In genomic region chr10:53335266-53335665, GRCm38 (mm10) we compare ENCODE assay signal across 16 mouse cellular contexts. TPM values are rescaled to one million over a fixed set of nuclear protein-coding genes. Genes with fewer than 3 reads are reported as not detected.
DNase-seq lines count a peak whose midpoint lies in the region; ATAC-seq and TF ChIP-seq lines count a peak whose summit lies in the region.
"Had no signal": no experiment of that assay in that cellular context is flagged by ENCODE, and none has a peak within 500 bp of the region (broad histone marks: within the 10 kb centered on the region; RNA-seq: fewer than 3 reads in every experiment).

No protein-coding gene starts in this region.

- peaks cover 20 to 69% of the 10 kb centered on the region in 2 experiments for H3K4me1 ChIP-seq in MEL (ENCODE audit: control insufficient read depth in 1 of 2, insufficient read depth in 2 of 2, low read length in 2 of 2)
- peaks cover 59% of the 10 kb centered on the region for H3K4me1 ChIP-seq in heart, embryonic 13.5 days
- H3K4me1 ChIP-seq in liver, embryonic 15.5 days (replicated peaks): peaks cover 36% of the 10 kb centered on the region
- H3K4me1 ChIP-seq in thymus, adult 2 months (replicated peaks; ENCODE audit: control insufficient read depth, insufficient read depth, low read length): no peaks in the 10 kb centered on the region
- H3K4me1 ChIP-seq: hindbrain, embryonic 15.5 days; limb, embryonic 10.5 days; midbrain, embryonic 13.5 days had no signal

- WGBS in heart, embryonic 13.5 days: 44% methylated on average over 2 of the region's 2 CpGs
- 41% methylated on average over 2 of the region's 2 CpGs for WGBS in liver, embryonic 15.5 days (ENCODE audit: insufficient replicate concordance)
- 95% methylated on average over 2 of the region's 2 CpGs for WGBS in thymus, adult 2 months

- no peak overlapping the region for H3K9ac ChIP-seq in MEL (ENCODE audit: control insufficient read depth, low read depth, low read length, poor library complexity, severe bottlenecking)
- H3K9ac ChIP-seq in heart, embryonic 13.5 days: peak overlapping the region; percentile 41; the same call in 1 of the 2 replicates
- H3K9ac ChIP-seq in liver, embryonic 15.5 days: no peak overlapping the region
- H3K9ac ChIP-seq: hindbrain, embryonic 15.5 days; midbrain, embryonic 13.5 days had no signal

- TF ChIP-seq CTCF in MEL (IDR thresholded peaks at IDR 0.05 in 2 of 3, conservative IDR thresholded peaks at IDR 0.05 in 1 of 3; ENCODE audit: control insufficient read depth in 1 of 3, insufficient read depth in 1 of 3, low read depth in 2 of 3, low read length in 3 of 3, poor library complexity in 1 of 3, severe bottlenecking in 1 of 3): no peak
- no peak for TF ChIP-seq CTCF in thymus, adult 2 months (IDR thresholded peaks at IDR 0.05; ENCODE audit: borderline replicate concordance, control insufficient read depth, extremely low read depth, insufficient read depth, low read length, poor library complexity)

- no peaks in the 10 kb centered on the region for H3K9me3 ChIP-seq in MEL (replicated peaks; ENCODE audit: insufficient read depth, low read length)
- H3K9me3 ChIP-seq in heart, embryonic 13.5 days: no peaks in the 10 kb centered on the region
- no peaks in the 10 kb centered on the region for H3K9me3 ChIP-seq in liver, embryonic 15.5 days (replicated peaks)
- H3K9me3 ChIP-seq: hindbrain, embryonic 15.5 days; limb, embryonic 10.5 days; midbrain, embryonic 13.5 days had no signal

- H3K79me2 ChIP-seq in MEL (ENCODE audit: control insufficient read depth, insufficient read depth, low read length, poor library complexity): peaks cover 2% of the 10 kb centered on the region; the same call in 1 of the 2 replicates

- no peaks in the 10 kb centered on the region for H3K27me3 ChIP-seq in MEL (ENCODE audit: control insufficient read depth in 1 of 2, insufficient read depth in 2 of 2, low read length in 2 of 2)
- no peaks in the 10 kb centered on the region for H3K27me3 ChIP-seq in heart, embryonic 13.5 days (replicated peaks)
- H3K27me3 ChIP-seq in liver, embryonic 15.5 days: no peaks in the 10 kb centered on the region
- no peaks in the 10 kb centered on the region for H3K27me3 ChIP-seq in thymus, adult 2 months (ENCODE audit: control insufficient read depth, insufficient read depth, low read length)
- H3K27me3 ChIP-seq: hindbrain, embryonic 15.5 days; midbrain, embryonic 13.5 days had no signal

- peak overlapping the region; percentile 69 for H3K4me2 ChIP-seq in heart, embryonic 13.5 days
- peak overlapping the region; percentile 8; the same call in 1 of the 2 replicates for H3K4me2 ChIP-seq in liver, embryonic 15.5 days
- H3K4me2 ChIP-seq: hindbrain, embryonic 15.5 days; midbrain, embryonic 13.5 days had no signal

- no peak for TF ChIP-seq POLR2A in MEL (IDR thresholded peaks at IDR 0.05; ENCODE audit: control insufficient read depth in 1 of 2, insufficient read depth in 1 of 2, low read depth in 1 of 2, low read length in 2 of 2, poor library complexity in 1 of 2)
- no peak for TF ChIP-seq POLR2A in thymus, adult 2 months (IDR thresholded peaks at IDR 0.05; ENCODE audit: control insufficient read depth, extremely low read depth, insufficient read depth, low read length, poor library complexity)

- H3K4me3 ChIP-seq in MEL (ENCODE audit: control insufficient read depth in 1 of 2, insufficient read depth in 1 of 2, low read depth in 2 of 2, low read length in 2 of 2): no peak overlapping the region; a peak in 1 of 4 replicates
- no peak overlapping the region; the same call in 1 of the 2 replicates for H3K4me3 ChIP-seq in heart, embryonic 13.5 days
- H3K4me3 ChIP-seq in liver, embryonic 15.5 days (replicated peaks): no peak overlapping the region
- H3K4me3 ChIP-seq in thymus, adult 2 months (ENCODE audit: control insufficient read depth, insufficient read depth, low read length): no peak overlapping the region
- H3K4me3 ChIP-seq: erythroblast, embryonic 14.5 days; hindbrain, embryonic 15.5 days; limb, embryonic 10.5 days; midbrain, embryonic 13.5 days had no signal

- no peak for ATAC-seq in heart, embryonic 13.5 days (ENCODE audit: extremely low read depth, insufficient number of reproducible peaks, low FRiP score, low TSS enrichment)
- ATAC-seq in liver, embryonic 15.5 days (ENCODE audit: insufficient read depth): peak; percentile 68
- ATAC-seq: midbrain, embryonic 13.5 days had no signal

- peak; percentile 8 to 71; a peak in 2 of 4 replicates for TF ChIP-seq EP300 in MEL (IDR thresholded peaks at IDR 0.05; ENCODE audit: low read depth in 1 of 2, low read length in 2 of 2)

- H3K36me3 ChIP-seq in MEL (ENCODE audit: control insufficient read depth in 1 of 2, insufficient read depth in 2 of 2, low read length in 2 of 2): peaks cover 0 to 61% of the 10 kb centered on the region in 2 experiments; a peak in 2 of 4 replicates
- no peaks in the 10 kb centered on the region; the same call in 1 of the 2 replicates for H3K36me3 ChIP-seq in heart, embryonic 13.5 days
- no peaks in the 10 kb centered on the region for H3K36me3 ChIP-seq in liver, embryonic 15.5 days (replicated peaks)
- H3K36me3 ChIP-seq in thymus, adult 2 months (ENCODE audit: control insufficient read depth, insufficient read depth, low read length): no peaks in the 10 kb centered on the region
- H3K36me3 ChIP-seq: hindbrain, embryonic 15.5 days; limb, embryonic 10.5 days; midbrain, embryonic 13.5 days had no signal

- DNase-seq in MEL (ENCODE audit: low read depth, low spot score) (peak; percentile 70), MEL-GATA-1-ER (ENCODE audit: extremely low read depth, low read depth) (peak; percentile 55)
- no peak for DNase-seq in layer of hippocampus, postnatal 10 days (ENCODE audit: low spot score in 2 of 2)
- DNase-seq in thymus, adult 2 months: no peak
- no peak for DNase-seq in left cerebral cortex, adult 18-20 months (ENCODE audit: low spot score in 2 of 2)
- DNase-seq: cerebellum, adult 2 months; kidney, adult 11 months; kidney, postnatal 36 days; layer of hippocampus, postnatal 36 days had no signal

- no peak for TF ChIP-seq RAD21 in MEL (IDR thresholded peaks at IDR 0.05; ENCODE audit: low read depth, low read length)

- H3K27ac ChIP-seq in MEL (ENCODE audit: control insufficient read depth, low read depth, low read length): peak overlapping the region; percentile 43
- peak overlapping the region; percentile 92 for H3K27ac ChIP-seq in heart, embryonic 13.5 days (replicated peaks)
- H3K27ac ChIP-seq in liver, embryonic 15.5 days (replicated peaks): peak overlapping the region; percentile 48
- H3K27ac ChIP-seq in thymus, adult 2 months (ENCODE audit: control insufficient read depth, insufficient read depth, low read length): no peak overlapping the region
- H3K27ac ChIP-seq: hindbrain, embryonic 15.5 days; limb, embryonic 10.5 days; midbrain, embryonic 13.5 days; stomach, postnatal 0 days had no signal

TF ChIP-seq in MEL, 35 proteins besides CTCF, POLR2A, EP300 and RAD21:
- TF ChIP-seq USF2 (IDR thresholded peaks at IDR 0.05; ENCODE audit: borderline replicate concordance in 1 of 2, insufficient read depth in 1 of 2, low read depth in 1 of 2, low read length in 2 of 2) (no peak), TCF12 (IDR thresholded peaks at IDR 0.05; ENCODE audit: low read depth, low read length) (peak; percentile 55; the same call in 1 of the 2 replicates), UBTF (IDR thresholded peaks at IDR 0.05; ENCODE audit: borderline replicate concordance, insufficient read depth, low read depth, low read length) (no peak), MXI1 (IDR thresholded peaks at IDR 0.05; ENCODE audit: low read depth, low read length) (peak; percentile 31; the same call in 1 of the 2 replicates), GATA1 (IDR thresholded peaks at IDR 0.05; ENCODE audit: low read depth, low read length) (peak; percentile 67), CHD1 (IDR thresholded peaks at IDR 0.05; ENCODE audit: low read depth, low read length) (peak; percentile 20; the same call in 1 of the 2 replicates), ETS1 (IDR thresholded peaks at IDR 0.05; ENCODE audit: low read depth, low read length) (peak; percentile 37; the same call in 1 of the 2 replicates), BHLHE40 (IDR thresholded peaks at IDR 0.05; ENCODE audit: borderline replicate concordance, low read depth, low read length) (peak; percentile 66; the same call in 1 of the 2 replicates), E2F4 (IDR thresholded peaks at IDR 0.05; ENCODE audit: borderline replicate concordance, low read depth, low read length) (no peak), ZC3H11A (IDR thresholded peaks at IDR 0.05; ENCODE audit: low read depth, low read length) (no peak), USF1 (IDR thresholded peaks at IDR 0.05; ENCODE audit: low read depth, low read length) (peak; percentile 79), RCOR1 (IDR thresholded peaks at IDR 0.05; ENCODE audit: low read depth, low read length) (no peak), MYB (IDR thresholded peaks at IDR 0.05; ENCODE audit: low read depth, low read length) (no peak), TAL1 (IDR thresholded peaks at IDR 0.05; ENCODE audit: low read length) (peak; percentile 85)

RNA-seq across cellular contexts. Expression of gene Pln, which starts 2.2 kb away (rescaled TPM):
- 0.92 and 1.3 TPM in 2 replicates for total RNA-seq in MEL (2012; rRNA removed)
- under 1 TPM in 1 of 2 experiments, not detected in 1; 0.22 TPM for polyA plus RNA-seq in MEL (2012; ENCODE audit: insufficient read depth in 1 of 2, insufficient read length in 2 of 2, low read depth in 1 of 2, low replicate concordance in 2 of 2, missing spikeins in 1 of 2)
- 682 and 793 TPM in 2 replicates for polyA plus RNA-seq in heart, embryonic 13.5 days (2015; fragmentation: Nextera tagmentation; extraction: Ambion mirVana)
- 0.31 and 0.50 TPM in 2 replicates for polyA plus RNA-seq in liver, embryonic 15.5 days (2015; fragmentation: Nextera tagmentation; extraction: Ambion mirVana)
- under 1 TPM; 0.34 to 0.47 TPM for total RNA-seq in layer of hippocampus, postnatal 10 days (2021)
- polyA plus RNA-seq in thymus, adult 2 months (2012; rRNA removed): 10.4 and 381 TPM in 2 replicates
- 1 to 10 TPM in 1 of 2 experiments, under 1 TPM in 1; 0.91 to 1.5 TPM for total RNA-seq in left cerebral cortex, adult 18-20 months (2021)
- polyA plus RNA-seq: erythroblast, embryonic 14.5 days had no signal

RNA-seq across cellular contexts. Expression of gene Cep85l, which starts 44.5 kb away (rescaled TPM):
- total RNA-seq in MEL (2012; rRNA removed): 2.1 and 2.2 TPM in 2 replicates
- polyA plus RNA-seq in MEL (2012; ENCODE audit: insufficient read depth in 1 of 2, insufficient read length in 2 of 2, low read depth in 1 of 2, low replicate concordance in 2 of 2, missing spikeins in 1 of 2): 10 to 100 TPM in 1 of 2 experiments, 1 to 10 TPM in 1; 3.0 to 43.1 TPM
- polyA plus RNA-seq in heart, embryonic 13.5 days (2015; fragmentation: Nextera tagmentation; extraction: Ambion mirVana): 3.1 and 3.6 TPM in 2 replicates
- 2.0 TPM in 2 replicates for polyA plus RNA-seq in liver, embryonic 15.5 days (2015; fragmentation: Nextera tagmentation; extraction: Ambion mirVana)
- total RNA-seq in layer of hippocampus, postnatal 10 days (2021): 10 to 100 TPM; 20.9 to 21.4 TPM
- polyA plus RNA-seq in thymus, adult 2 months (2012; rRNA removed): 1.8 and 1.9 TPM in 2 replicates
- total RNA-seq in left cerebral cortex, adult 18-20 months (2021): 10 to 100 TPM; 20.1 to 22.1 TPM

Comparison
In these comparisons a context has a peak if more than half of its experiments do, and no peak if none do; other contexts are left out.
1. DNase-seq: peak in MEL (single experiment) and MEL-GATA-1-ER (single experiment); none in layer of hippocampus, postnatal 10 days (0 of 2), thymus, adult 2 months (single experiment) and left cerebral cortex, adult 18-20 months (0 of 2).